Mouse (Mus musculus) urinary bladder, postnatal 4 days (tissue): Measurements from ENCODE around the gene Scnn1b.

ENCODE experiments used
- DNase-seq, 2 experiments: peaks; one replicate each; pipeline ENCODE4 v3.0.0; 2021 to 2022; ENCODE audit warnings: low spot score in 2 of 2

Gene Scnn1b

DNA sequence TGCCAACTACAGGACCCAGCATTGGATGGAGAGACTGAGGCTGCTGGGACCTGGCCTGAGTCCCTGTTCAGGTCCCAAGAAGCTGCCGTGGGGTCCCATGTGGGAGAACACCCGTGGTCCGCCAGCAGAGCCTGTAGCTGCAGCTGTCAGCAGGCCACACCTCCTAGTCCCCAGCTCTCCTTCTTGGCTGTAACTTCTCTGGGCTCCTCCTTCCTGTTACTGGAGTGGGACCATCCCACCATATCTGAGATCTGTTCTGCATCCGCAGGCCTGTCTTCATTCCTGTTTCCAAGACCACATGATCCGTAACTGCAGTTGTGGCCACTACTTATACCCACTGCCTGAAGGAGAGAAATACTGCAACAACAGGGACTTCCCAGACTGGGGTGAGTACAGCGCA is 49.1 kb downstream of the Scnn1b start:
- DNase-seq: no peak

DNA sequence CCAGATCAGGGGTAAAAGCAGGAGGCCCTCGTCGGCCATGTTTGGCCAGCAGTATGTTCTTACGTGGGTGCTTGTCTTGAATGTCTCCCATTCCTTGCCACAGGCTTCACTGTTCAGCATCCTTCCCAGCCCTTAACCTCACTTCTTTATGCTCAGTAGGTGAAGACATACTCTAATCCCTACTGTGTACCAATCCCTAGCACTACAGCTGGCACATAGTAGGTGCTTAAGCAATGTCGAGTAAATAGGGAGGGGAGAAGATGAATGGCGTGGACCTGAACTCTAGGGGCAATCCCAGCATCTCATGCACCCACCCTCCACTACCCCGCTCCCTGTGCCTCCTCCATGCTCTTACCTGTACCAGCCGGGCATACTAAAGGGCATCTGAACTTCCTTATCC is 59.5 kb downstream of the Scnn1b start:
- DNase-seq: no peak

DNA sequence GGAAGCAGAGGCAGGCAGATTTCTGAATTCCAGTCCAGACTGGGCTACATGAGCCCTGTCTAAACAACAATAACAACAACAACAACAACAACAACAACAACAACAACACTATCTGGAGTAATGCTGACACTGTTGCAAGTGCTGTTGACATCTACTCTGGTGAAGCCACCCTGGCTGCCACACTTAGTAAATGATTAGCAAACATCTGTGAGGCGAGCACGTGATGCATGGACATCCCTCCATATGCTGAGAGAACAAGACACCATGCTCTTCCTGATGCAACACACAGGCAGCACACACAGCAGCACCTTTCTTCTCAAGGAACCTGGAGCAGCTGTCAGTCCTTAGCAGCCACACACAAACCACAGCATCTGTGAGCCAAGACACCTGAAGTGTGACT is 63.0 kb downstream of the Scnn1b start:
- DNase-seq: no peak

DNA sequence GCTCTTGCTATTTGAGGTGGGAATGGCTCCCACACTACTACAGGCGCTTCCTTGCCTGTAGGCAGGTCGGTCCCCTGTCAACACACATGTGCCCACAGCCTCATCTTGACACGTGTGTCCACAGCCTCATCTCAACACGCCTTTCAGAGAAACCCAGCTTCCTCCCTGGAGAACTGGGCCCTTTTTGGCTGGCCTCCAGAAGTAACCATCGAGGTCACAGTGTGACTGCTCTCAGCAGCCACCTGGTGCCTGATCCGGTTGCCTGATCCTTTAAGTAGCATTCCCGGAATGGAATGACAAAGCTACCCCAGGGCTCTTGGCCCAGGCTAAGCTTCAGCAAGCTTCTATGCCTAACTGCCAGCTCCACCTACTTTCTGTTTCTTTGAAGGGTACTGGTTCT is 66.4 kb downstream of the Scnn1b start:
- no peak for DNase-seq

DNA sequence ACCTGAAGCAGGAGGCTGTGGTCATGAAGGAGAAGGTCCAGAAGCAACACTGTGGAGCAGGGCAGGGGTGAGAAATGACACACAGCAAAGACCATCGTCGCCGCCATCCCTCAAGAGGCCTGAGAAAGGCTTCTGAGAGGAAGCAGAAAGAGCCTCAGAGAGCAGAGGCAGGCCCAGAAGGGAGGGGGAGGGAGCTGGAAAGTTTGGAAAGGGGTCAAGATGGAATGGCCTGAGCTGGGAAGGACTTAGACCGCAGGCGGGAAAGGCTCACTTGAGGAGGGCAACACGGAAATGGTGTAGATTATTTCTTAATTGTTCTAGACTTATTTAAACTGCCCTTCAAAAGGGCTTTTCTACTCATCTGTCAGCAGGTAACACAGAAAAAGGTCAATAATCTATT is 68.8 kb downstream of the Scnn1b start:
- no peak for DNase-seq

DNA sequence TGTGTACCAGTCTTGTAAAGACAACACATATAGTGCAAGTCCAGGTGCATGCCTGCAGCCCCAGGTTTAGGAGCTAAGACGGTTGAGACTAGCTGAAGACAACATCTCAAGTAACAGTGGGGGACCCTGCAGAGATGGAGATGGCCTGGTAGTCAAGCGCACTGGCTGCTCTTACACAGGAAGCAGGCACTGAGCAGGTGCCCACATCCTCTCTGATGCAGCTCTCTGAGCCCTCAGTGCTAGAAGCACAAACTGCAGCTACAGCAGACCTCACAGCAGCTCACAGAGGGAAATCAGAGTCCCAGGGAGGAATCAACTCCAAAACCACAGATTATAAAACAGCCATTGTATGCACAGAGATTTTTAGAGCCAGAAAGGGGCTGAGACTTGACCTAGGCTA is 69.5 kb downstream of the Scnn1b start:
- no peak for DNase-seq

DNA sequence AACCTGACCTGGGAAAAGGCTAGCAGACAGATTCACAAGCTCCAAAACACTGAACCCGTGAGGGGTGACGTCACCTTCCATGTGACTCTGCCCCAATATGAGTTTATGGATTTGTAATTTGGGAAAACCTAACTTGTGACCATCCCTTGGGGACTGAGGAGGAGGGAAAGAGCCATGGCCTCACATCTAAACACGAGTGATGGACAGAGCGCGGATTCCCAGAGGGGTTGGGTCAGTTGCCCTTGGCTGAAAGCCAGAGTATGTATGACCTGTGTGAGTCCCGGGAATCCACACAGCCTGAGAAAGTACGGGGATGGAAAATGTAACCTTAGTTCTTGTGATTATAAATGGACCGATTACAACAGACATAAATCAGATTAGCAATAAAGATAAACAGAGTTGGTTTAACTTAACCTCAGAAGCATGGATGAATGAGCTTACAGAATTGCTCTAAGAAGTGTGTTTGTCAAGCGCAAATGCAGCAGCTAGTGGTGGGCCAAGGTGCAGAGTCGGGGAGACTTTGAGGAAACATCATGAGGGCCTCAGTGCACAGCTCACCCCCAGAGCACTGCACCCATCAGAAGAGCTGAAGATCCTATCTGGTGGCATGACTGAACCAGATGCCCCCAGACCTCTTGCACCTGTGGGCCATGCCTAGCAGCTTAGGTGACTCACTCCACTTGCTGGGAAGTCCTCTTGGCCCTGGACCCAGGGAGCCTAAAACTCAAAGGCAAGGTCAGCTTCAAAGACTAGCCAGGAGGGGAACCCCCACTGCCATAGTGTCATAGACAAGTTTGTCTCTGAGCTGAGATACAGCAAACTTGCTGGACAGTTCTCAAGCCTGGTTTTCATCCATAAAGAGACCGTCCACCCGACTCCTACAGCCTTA is 71.3 kb downstream of the Scnn1b start:
- no peak for DNase-seq

DNA sequence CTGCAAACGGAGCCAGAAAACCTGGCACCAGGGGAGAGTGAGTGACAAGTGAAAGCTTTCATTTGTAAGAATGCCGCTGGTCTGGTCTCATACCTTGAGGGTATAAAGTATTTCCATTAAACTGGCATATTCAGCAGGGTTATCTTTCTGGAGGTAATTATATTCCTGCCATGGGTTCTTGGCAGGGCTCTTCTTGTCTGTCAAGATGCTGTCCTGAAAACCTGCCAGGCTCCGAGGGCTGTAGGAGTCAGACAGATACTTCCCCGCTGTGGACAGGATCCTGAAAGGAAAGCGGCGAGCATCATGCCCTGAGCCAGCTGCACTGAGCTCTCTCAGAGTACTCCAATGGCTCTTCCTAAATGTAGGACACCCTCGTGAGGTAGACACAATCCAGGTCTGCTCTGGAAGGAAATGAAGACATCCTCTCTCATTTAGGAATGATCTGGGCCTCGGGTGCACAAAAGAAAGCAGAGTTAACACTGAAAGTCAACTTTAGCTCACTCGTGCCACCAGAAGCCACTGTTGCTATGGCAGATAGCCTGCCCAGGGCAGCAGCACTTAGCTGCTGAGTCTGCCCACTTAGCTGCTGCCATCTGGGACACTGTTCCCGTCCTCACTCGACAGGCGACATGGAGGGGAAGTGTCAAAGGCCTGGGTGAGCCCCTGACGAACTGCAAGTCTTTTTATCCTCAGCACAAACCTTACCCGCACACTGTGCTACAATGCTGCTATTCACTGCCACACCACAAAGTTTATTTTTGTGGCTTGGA is 72.2 kb downstream of the Scnn1b start:
- no peak for DNase-seq

DNA sequence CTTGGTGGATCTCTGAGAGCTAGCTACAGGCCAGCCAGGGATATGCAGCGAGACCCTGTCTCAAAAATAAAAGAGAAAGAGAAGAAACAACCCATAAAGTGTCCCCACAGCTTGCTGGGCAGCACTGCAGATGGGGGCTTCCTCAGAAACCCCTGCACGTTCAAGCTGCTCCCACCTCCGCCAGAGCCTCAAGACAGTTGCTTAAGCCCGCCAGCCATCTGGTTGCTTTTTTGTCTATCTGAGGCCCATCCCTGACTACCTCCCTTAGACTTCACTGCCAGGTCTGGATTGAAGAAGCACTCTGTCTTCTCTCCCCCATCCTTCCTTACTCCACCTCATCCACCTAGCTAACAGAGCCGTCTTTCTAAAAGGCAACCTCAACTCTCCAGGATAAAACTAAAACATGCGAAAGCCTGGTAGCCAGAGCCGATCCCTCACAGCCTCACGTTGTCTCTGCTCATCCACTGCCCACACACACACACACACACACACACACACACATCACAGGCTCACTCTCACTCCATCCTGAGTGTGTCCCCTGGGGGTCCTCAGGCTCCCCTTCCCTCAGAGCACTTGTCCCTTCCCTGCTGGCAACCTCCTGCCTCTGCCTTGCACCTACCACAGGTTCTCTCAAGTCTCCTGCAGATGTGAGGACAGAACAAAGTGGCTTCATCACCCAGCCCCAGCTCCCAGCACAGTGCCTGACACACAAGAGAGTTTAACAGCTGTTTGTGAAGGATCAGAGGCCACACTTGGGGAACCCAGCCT is 73.5 kb downstream of the Scnn1b start:
- DNase-seq: no peak

DNA sequence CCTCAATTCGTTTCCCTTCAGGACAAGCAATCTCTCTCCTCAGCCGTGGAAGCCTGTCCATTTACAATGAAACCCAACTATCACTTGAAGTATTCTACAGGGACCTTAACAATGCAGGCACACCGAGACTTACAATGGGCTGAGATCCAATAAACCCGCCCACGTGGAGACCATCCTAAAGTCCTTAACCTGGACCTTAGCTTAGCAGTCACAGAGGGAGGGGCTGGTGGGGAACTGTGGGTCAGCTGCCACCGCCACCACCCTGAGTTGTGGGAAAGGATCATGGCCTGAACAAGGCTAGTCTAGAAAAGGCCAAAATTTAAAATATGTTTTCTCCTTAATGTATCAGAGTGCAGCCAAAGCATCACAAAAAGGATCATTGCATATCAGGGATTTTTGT is 74.4 kb downstream of the Scnn1b start:
- no peak for DNase-seq

DNA sequence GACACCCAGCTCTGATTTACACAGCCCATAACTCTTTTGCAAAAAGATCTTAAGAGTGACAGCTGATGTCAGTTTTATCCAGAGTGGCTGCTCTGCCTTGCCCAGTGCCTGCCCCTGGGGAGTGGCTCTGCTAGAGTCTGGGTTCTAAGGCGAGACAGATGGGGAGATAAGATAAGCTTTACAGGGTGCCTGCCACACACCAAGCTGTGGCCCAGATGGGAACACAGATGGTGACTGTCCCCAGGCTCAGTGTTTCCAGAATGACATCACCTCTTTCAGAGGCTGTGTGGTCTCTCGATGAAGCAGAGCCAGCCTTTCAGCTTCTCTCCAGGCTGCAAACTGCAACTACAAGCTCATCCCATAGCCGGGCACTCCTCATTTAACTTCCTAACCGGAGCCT is 74.9 kb downstream of the Scnn1b start:
- no peak for DNase-seq

DNA sequence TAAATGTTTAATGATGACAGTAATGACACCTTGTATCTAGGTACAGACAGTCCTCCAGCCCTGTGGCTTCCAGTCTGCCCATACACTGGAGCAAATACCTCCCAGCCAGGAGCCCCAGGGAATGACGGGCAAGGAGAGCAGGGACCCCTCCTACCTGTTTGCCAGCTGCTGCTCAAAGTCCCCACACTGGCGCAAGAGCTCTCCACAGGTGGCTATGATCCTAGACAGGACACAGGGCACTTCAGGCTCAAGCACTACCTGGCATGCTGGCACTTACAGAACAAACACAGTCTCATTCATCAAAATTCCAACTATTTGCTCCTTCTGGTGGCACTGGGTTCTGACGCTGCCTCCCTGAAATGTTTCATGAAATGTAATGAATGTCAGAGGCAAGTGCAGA is 76.2 kb downstream of the Scnn1b start:
- no peak for DNase-seq

DNA sequence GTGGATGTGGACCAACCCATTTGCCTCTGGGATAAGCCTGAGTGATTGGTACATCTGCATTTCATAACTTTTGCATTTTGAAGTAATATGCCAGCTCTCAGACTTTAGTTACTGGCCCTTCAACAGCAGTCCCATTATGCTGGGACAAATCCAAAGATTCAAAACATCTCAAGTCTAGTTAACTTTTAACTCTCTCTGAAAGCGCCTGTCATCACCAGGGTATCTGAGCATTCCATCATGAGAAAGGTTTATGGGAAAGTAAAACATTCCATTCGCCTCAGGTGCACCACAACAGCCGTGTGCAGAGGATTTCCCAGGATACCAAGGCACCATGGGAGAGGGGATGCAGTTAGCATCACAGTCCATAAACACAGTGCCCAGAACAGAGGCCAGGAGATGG is 76.8 kb downstream of the Scnn1b start:
- DNase-seq: no peak

DNA sequence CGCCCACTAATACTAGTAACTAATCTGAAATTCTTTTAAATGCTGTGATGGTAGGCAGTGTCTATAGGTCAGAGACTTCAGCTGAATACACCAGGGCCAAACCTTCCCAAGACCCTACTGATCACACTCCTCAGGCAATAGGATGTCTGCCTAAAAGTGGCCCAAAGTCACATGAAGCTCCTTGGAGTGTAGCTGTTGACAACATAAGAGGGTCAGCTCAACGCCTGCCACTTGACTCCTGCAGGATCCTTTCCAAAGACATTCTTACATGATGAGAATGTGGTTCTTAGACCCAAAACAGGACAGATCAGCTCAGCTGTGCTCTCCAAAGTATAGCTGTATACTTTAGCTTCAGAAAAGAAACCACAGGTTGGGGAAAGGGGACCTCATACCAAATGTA is 77.5 kb downstream of the Scnn1b start:
- no peak for DNase-seq

DNA sequence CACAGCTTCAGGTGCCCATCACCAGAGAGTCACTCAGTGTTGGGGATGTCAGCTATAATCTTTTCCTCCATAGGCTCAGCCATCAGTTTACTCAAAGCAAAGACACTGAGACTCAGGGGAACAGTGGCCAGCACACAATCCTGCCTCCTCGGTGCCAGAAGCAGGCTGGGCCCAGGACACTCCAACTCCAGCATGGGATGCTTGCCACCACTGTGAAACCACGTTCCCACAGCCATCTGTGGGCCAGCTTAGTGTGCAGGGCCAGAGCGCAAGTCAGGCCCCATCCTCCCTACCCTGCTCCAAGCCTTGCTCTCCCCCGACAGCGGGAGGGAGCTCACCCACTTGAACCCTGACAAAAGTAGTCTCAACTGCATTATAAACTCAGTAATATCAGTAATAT is 81.4 kb downstream of the Scnn1b start:
- DNase-seq: no peak

DNA sequence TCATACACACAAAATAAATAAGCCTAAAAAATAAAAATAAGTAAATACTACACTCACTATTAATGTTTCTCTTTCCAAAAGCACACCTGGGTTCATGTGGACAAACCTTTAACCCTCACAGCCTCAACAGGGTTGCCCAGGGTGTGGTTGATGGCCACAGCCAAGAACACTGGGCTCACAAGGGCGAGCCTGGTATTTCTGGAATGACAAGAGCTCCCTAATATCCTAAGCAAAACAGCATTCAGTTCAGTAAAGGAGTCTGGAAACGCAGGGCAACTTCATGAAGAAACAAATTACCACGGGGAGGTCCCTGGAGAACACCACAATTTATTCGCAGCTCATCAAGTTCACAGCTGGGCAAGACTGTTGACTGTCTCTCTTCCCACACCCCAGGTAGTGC is 82.7 kb downstream of the Scnn1b start:
- no peak for DNase-seq

DNA sequence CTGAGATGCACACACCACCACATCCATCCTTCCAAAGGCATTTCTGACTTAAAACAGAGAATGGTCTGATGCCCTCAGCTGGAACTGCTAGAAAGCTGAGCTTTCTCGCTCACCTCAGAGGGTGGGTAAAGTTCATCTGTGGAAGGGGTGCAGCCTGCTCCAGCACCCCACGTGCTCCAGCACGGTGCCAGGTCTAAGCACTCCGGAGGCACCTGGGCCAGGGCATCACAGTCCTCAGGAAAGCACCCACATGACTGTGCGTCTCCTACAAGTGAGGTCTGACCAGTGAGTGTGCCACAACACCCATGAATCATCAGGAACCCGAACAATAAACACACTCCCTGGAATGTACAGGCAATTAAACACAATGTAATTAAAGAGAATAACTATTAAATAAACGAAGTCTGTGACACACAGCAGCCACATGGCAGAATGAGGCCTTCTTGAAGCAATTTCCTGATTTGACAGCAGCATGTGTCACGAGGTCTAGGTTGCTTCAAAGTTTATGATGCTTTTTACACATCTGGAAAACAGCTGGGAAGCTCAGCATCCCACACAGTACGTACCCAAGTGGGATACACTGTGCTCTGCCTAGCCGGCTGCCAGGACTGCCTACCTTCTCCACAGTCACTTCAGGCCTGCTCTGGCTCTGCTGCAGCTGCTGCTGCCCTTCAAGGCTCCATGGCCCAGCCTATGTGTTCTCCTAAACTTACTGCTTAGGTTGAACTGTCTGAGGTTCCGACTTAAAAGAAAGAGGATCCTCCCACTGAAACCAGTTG is 90.2 kb downstream of the Scnn1b start:
- DNase-seq: no peak

DNA sequence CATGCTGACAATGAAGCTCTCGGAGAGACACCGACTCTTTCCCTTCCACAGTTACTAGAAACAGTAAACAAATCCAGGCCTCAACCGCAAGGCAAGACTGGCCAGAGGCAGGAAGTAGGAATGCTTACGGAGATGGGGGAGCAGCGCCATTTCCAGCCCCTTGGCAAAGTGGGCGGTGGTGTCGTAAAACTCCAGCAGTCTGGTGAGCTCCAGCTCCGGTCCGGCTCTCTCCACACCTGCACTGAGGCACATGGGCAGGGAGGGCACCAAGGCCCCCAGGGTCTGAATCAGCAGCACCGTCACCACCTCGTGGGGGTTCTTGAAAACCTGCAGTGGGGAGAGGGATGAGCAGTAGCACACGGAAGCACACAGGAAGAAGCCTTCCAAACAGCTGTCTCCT is 91.0 kb downstream of the Scnn1b start:
- DNase-seq: no peak

DNA sequence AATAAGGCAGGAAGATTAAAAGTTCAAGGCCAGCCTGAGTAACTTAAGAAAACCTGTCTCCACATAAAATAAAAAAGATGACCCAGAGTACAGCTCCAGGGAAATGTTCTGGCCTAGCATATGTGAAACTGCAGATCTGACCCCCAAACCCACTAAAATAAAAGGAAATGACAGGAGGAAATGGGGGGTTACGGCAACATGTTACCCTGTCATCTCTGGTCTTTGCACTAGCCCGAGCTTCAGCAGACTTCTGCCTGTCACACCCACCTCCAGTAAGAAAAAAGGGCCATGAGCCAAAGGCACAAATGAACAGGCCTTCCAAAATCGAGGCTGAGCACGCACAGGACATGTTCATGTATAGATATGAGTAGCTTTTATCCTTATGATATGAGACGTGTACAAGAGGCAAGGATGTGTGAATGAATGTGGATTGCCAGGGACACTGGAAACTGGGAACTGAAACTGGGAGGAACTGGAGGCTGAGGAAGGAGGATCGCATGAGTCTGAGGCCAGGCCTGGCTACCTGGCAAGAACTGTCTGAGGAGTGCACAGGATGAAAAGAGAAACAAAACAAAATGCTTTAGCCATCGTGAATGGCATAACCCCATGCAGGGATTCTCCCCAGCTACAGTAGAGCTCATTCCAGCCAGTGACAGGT is 97.2 kb downstream of the Scnn1b start:
- no peak for DNase-seq

DNA sequence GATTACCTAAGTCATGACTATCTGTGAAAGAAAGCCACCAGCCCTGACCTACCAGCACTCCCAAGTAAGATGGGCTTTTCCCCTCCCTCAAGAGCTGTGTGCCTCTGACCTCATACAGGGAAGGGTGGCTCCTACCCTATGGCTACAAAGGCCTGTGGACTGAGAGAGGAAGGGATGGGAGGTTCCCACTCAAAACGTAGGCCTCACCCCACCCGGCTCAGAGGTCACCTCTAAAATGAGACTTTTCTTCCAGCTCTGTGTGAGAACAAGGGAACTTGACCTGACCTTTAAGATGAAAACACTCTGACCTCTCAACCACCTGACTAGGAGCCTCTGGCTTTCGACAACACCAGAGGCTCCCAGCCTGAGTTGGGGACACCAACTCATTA is 97.7 kb downstream of the Scnn1b start:
- DNase-seq: no peak

DNA sequence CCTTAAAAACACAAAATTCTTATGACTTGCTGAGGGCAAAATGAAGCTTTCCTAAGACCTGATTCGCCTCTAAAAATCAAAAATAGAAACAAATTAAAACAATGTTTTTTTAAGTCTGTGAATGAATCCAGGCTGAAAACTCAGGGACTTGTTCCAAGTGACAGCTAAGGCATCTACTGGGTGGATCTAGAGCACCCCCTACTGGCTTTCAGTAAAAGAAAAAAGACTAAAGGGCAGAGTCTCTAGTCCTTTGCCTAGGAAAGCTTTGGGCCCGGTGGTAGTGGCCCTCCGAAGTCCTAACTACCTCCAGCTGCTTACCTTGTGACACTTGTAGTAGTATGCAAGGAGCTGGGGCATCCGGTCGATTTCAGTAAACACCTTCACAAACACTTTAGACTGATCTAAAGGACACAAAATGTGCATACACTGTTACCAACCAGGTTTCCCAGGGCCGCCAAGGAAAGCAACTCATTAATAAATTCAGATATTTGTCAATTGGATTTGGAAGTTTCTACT is 99.1 kb downstream of the Scnn1b start:
- no peak for DNase-seq
